Mouse (Mus musculus) forebrain, postnatal 0 days (tissue): ENCODE measurements around the gene Map3k7cl. TPM values are rescaled to one million over a fixed set of nuclear protein-coding genes. Genes with fewer than 3 reads are reported as not detected.

ENCODE experiments used
- ATAC-seq: fragments of 200-750 bp; cut with Nextera tagmentation; 2 replicates; pipeline ENCODE4 v1.8.0; 2017; ENCODE audit warnings: mild to moderate bottlenecking, moderate library complexity
- DNase-seq: peaks from one replicate; pipeline ENCODE4 v3.0.0-alpha.2; 2015
- H3K27ac ChIP-seq: fragments of 300-500 bp; sonication (generic); 2 replicates; pipeline ENCODE4 v1.5.1; 2014; ENCODE audit warnings: low read depth, mild to moderate bottlenecking, antibody characterized with exemption, low read length, moderate library complexity, mixed read lengths
- H3K27me3 ChIP-seq: fragments of 300-500 bp; sonication (generic); 2 replicates; pipeline ENCODE4 v1.6.1; 2014; ENCODE audit warnings: mild to moderate bottlenecking, low read length, mixed read lengths; ENCODE audit not compliant: insufficient read depth
- H3K36me3 ChIP-seq: fragments of 300-500 bp; sonication (generic); 2 replicates; pipeline ENCODE4 v1.6.1; 2014; ENCODE audit warnings: mild to moderate bottlenecking, moderate library complexity; ENCODE audit not compliant: insufficient read depth
- H3K4me1 ChIP-seq: fragments of 300-500 bp; sonication (generic); 2 replicates; pipeline ENCODE4 v1.6.1; 2014; ENCODE audit warnings: antibody characterized with exemption; ENCODE audit not compliant: insufficient read depth
- H3K4me2 ChIP-seq: fragments of 300-500 bp; sonication (generic); 2 replicates; pipeline ENCODE4 v1.6.1; 2014; ENCODE audit warnings: low read depth, mild to moderate bottlenecking, moderate library complexity
- H3K4me3 ChIP-seq: fragments of 300-500 bp; sonication (generic); 2 replicates; pipeline ENCODE4 v1.5.1; 2014; ENCODE audit warnings: low read depth, low read length, mixed read lengths
- H3K9ac ChIP-seq: fragments of 300-500 bp; sonication (generic); 2 replicates; pipeline ENCODE4 v1.6.1; 2014; ENCODE audit warnings: mild to moderate bottlenecking
- H3K9me3 ChIP-seq: fragments of 300-500 bp; sonication (generic); 2 replicates; pipeline ENCODE4 v1.6.1; 2016; ENCODE audit warnings: low read length
- CTCF ChIP-seq: sonication (generic); IDR thresholded peaks from 2 replicates; pipeline ENCODE4 v1.5.1; 2016; ENCODE audit warnings: antibody characterized with exemption, control low read depth, low read depth
- WGBS: fragments of 180-500 bp; shearing (Covaris S2); extraction: QIAGEN DNeasy Blood & Tissue Kit; methylation state at CpG from one replicate; pipeline ENCODE4 v1.1.7; 2014; 5-methylcytosine and 5-hydroxymethylcytosine counted together
- polyA plus RNA-seq: library from polyadenylated mRNA; unstranded; fragments of >200 nt; fragmentation: Nextera tagmentation; extraction: Ambion mirVana; gene quantifications from 2 replicates; pipeline ENCODE4 v1.2.1, GENCODE M21; 2015
- total RNA-seq: library from RNA; depleted of rRNA; stranded (reverse); fragments of >200 nt; gene quantifications from 2 replicates; pipeline ENCODE4 v1.2.3, GENCODE M21; 2014

Map3k7cl gene
- total and polyA plus RNA-seq, 2 experiments from 2014 or later = not detected

- Histone ChIP-seq H3K9me3 (no peaks in the 10 kb centered on the region), H3K4me3 (no peak overlapping the region), H3K4me2 (no peak overlapping the region), H3K27me3 (no peaks in the 10 kb centered on the region), H3K27ac (no peak overlapping the region), H3K4me1 (no peaks in the 10 kb centered on the region), H3K9ac (no peak overlapping the region), H3K36me3 (no peaks in the 10 kb centered on the region)
- ATAC-seq = no peak
- no peak for TF ChIP-seq CTCF
- no peak for DNase-seq
- 91% methylated on average over 8 of the region's 8 CpGs for WGBS
These were observed 32.6 kb downstream of the Map3k7cl start for GRCm38 (mm10) chr16:87585548-87586262.

GRCm38 (mm10) chr16:87587843-87588242 is 34.7 kb downstream of the Map3k7cl start:
- Histone ChIP-seq H3K27me3 (no peaks in the 10 kb centered on the region), H3K4me3 (no peak overlapping the region), H3K36me3 (no peaks in the 10 kb centered on the region), H3K4me2 (no peak overlapping the region), H3K9ac (no peak overlapping the region), H3K27ac (no peak overlapping the region), H3K9me3 (no peaks in the 10 kb centered on the region), H3K4me1 (no peaks in the 10 kb centered on the region)
- TF ChIP-seq CTCF = no peak
- WGBS = 47% methylated on average over 8 of the region's 8 CpGs
- DNase-seq = no peak
- ATAC-seq = no peak

GRCm38 (mm10) chr16:87594145-87594544 is 41.0 kb downstream of the Map3k7cl start:
- no peak overlapping the region for H3K27ac ChIP-seq
- no peaks in the 10 kb centered on the region for H3K4me1 ChIP-seq
- ATAC-seq (no peak), DNase-seq (no peak)
- WGBS = 76% methylated on average over 10 of the region's 10 CpGs
- no peak overlapping the region for H3K4me3 ChIP-seq
- H3K9ac ChIP-seq = no peak overlapping the region
- no peaks in the 10 kb centered on the region for H3K36me3 ChIP-seq
- H3K9me3 ChIP-seq = peaks cover 4% of the 10 kb centered on the region; the same call in 1 of the 2 replicates
- no peak overlapping the region for H3K4me2 ChIP-seq
- H3K27me3 ChIP-seq = no peaks in the 10 kb centered on the region
- TF ChIP-seq CTCF = no peak

GRCm38 (mm10) chr16:87595149-87595548 is 42.0 kb downstream of the Map3k7cl start:
- no peak for TF ChIP-seq CTCF
- H3K9ac ChIP-seq = no peak overlapping the region
- DNase-seq (no peak), ATAC-seq (no peak)
- no peaks in the 10 kb centered on the region for H3K27me3 ChIP-seq
- H3K36me3 ChIP-seq = no peaks in the 10 kb centered on the region
- H3K4me2 ChIP-seq = no peak overlapping the region
- H3K27ac ChIP-seq = no peak overlapping the region
- peaks cover 4% of the 10 kb centered on the region; the same call in 1 of the 2 replicates for H3K9me3 ChIP-seq
- H3K4me1 ChIP-seq = no peaks in the 10 kb centered on the region
- no peak overlapping the region for H3K4me3 ChIP-seq
- 81% methylated on average over 10 of the region's 12 CpGs for WGBS

GRCm38 (mm10) chr16:87602717-87603526 is 49.8 kb downstream of the Map3k7cl start:
- WGBS = 79% methylated on average over 17 of the region's 17 CpGs
- Histone ChIP-seq H3K9ac (no peak overlapping the region), H3K36me3 (no peaks in the 10 kb centered on the region), H3K27ac (no peak overlapping the region), H3K4me3 (no peak overlapping the region), H3K4me2 (no peak overlapping the region), H3K4me1 (no peaks in the 10 kb centered on the region), H3K27me3 (no peaks in the 10 kb centered on the region), H3K9me3 (no peaks in the 10 kb centered on the region)
- no peak for ATAC-seq
- no peak for TF ChIP-seq CTCF
- no peak for DNase-seq

GRCm38 (mm10) chr16:87604002-87604401 is 50.9 kb downstream of the Map3k7cl start:
- 87% methylated on average over 9 of the region's 9 CpGs for WGBS

GRCm38 (mm10) chr16:87604883-87605282 is 51.8 kb downstream of the Map3k7cl start:
- WGBS = 88% methylated on average over 2 of the region's 2 CpGs
- H3K4me1 ChIP-seq = no peaks in the 10 kb centered on the region
- H3K4me3 ChIP-seq = no peak overlapping the region
- DNase-seq = no peak
- H3K27ac ChIP-seq = no peak overlapping the region
- H3K4me2 ChIP-seq = no peak overlapping the region
- no peak for TF ChIP-seq CTCF
- H3K9me3 ChIP-seq = no peaks in the 10 kb centered on the region
- no peak overlapping the region for H3K9ac ChIP-seq
- ATAC-seq = no peak
- H3K36me3 ChIP-seq = no peaks in the 10 kb centered on the region
- no peaks in the 10 kb centered on the region for H3K27me3 ChIP-seq

More at GRCm38 (mm10) chr16:87604002-87604401, 50.9 kb downstream of the Map3k7cl start:
- no peak overlapping the region for H3K4me3 ChIP-seq
- H3K36me3 ChIP-seq = no peaks in the 10 kb centered on the region
- no peaks in the 10 kb centered on the region for H3K27me3 ChIP-seq
- ATAC-seq (no peak), DNase-seq (no peak)
- H3K27ac ChIP-seq = no peak overlapping the region
- no peaks in the 10 kb centered on the region for H3K9me3 ChIP-seq
- H3K4me1 ChIP-seq = no peaks in the 10 kb centered on the region
- TF ChIP-seq CTCF = no peak
- H3K4me2 ChIP-seq = no peak overlapping the region
- no peak overlapping the region for H3K9ac ChIP-seq
